Mouse (Mus musculus): ENCODE data around the gene Nlrp5.
"Not testable (repeated sequence)": the region's sequence is repeated elsewhere in the genome, so short reads cannot be mapped to it uniquely, and the experiment has no call there.

Gene Nlrp5

DNA sequence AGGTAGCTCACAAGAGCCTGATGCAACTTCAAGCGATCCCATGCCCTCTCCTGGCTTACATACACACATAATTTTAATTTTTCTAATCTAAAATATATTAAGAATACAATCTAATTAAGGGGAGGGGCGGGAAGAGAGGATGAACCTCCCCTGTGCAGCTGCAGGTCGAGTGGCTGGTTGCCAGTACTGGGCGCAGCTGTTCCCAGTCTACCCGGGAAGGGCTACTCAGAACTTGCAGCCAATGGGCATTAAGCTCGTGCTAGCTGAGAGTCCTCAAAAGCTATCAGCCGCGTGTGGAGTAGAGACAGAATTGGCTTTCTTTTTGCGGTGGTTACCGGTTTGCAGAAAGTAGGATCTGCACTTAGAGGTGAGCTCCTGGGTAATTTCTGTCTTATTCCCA is at the start of gene Nlrp5:
TSS of gene Nlrp5 (plus strand) at position 301 of the 400 bp plus-strand sequence.
- no peak for DNase-seq

DNA sequence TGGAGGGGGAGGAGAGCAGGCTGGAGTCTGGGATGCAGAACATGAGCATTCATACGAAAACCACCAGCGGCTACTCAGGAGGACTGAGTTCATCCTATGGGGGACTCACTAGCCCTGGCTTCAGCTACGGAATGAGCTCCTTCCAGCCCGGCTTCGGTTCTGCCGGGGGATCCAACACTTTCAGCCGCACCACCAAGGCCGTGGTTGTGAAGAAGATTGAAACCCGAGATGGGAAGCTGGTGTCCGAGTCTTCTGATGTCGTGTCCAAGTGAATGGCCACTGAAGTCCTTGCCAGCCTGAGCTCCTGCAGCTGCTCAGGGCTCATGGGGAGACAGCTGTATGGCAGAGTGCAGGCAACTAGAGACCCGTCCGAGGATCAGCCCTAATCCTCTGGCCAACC is 27.4 kb upstream of the Nlrp5 start:
- peak; percentile 91 for DNase-seq

DNA sequence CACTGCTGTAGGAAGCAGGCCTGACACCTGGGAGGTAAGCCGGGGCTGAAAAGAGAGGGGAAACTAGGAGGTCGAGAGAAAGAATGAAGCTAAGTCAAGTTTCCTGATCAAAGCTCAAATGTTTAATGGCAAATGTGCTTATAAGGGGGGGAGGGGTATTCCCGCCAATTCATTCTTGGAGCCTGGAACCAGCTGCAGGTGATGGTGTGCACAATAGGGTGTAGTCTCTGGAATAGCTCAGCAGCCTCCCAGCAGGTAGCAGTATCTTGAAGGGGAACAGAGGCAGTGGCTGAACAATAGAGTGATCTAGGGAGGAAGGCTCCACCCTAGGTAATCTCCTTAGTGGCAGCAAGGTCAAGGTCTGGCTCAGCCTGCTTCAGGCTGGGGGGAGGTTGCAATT is 84.5 kb downstream of the Nlrp5 start:
- DNase-seq: not testable (repeated sequence)

DNA sequence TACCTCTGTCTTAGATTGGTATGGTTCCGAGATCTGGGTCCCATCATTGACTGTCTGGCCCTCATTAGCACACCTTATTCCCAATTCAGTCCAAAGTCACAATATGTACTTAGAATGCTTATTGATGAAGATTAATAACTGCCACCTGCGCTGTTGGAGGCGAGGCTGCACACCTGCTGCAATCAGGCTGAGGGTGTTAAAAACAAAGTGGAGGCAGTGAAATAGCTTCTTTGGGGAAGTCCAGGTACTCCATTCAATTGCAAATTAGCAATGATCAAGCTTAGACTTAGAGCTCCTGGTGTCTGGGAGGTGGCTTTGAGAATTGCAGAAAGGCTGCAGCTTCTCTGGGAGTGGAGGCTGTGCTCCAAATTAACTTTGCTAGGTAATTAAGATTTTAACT is 85.1 kb downstream of the Nlrp5 start:
- DNase-seq: not testable (repeated sequence)

DNA sequence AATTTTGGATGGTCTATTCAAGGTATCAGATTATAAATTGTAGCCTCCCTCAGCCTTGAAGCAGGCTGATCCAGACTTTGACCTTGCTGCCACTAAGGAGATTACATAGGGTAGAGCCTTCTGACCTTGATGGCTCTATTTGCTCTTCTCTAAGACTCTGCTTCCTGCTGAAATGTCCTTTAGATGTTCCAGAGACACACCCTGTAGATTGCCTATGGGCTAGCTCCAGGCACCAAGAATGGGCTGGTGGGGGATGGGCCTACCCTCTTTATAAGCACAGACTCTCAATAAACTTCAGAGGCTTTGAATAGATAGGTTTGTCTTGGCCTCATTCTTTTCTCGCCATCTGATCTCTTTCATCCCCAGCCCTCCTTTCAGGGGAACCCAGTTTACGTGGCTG is 87.2 kb downstream of the Nlrp5 start:
- DNase-seq: not testable (repeated sequence)
